Mouse (Mus musculus): ENCODE data around the gene Adsl. TPM values are rescaled to one million over a fixed set of nuclear protein-coding genes. Genes with fewer than 3 reads are reported as not detected.
"Not testable (repeated sequence)": the region's sequence is repeated elsewhere in the genome, so short reads cannot be mapped to it uniquely, and the experiment has no call there.

Gene Adsl
- 10 to 100 TPM; 24.9 to 31.5 TPM for total RNA-seq (2021)

- DNase-seq: peak; percentile 85 to 86
Observed at GRCm38 (mm10) chr15:80948145-80949135, at the start of gene Adsl. Adsl (plus strand) TSS chr15:80948490.

GRCm38 (mm10) chr15:80899806-80900205, 48.5 kb upstream of the Adsl start:
- no peak for DNase-seq

GRCm38 (mm10) chr15:80901806-80902513, 46.3 kb upstream of the Adsl start:
- DNase-seq: peak in 1 of 2 experiments; percentile 12

- DNase-seq: not testable (repeated sequence)
Observed at GRCm38 (mm10) chr15:80904776-80905175, 43.5 kb upstream of the Adsl start.

- no peak for DNase-seq
Observed at GRCm38 (mm10) chr15:80910183-80910582, 38.1 kb upstream of the Adsl start.

- DNase-seq: no peak
Observed at GRCm38 (mm10) chr15:80910790-80911531, 37.3 kb upstream of the Adsl start.

- DNase-seq: no peak
Observed at GRCm38 (mm10) chr15:80912175-80912574, 36.1 kb upstream of the Adsl start.

- DNase-seq: no peak
Observed at GRCm38 (mm10) chr15:80913803-80914202, 34.5 kb upstream of the Adsl start.

- DNase-seq: no peak
Observed at GRCm38 (mm10) chr15:80915850-80916249, 32.4 kb upstream of the Adsl start.

- DNase-seq: no peak
Observed at GRCm38 (mm10) chr15:80916621-80917020, 31.7 kb upstream of the Adsl start.

- no peak for DNase-seq
Observed at GRCm38 (mm10) chr15:80920346-80920745, 27.9 kb upstream of the Adsl start.

- no peak for DNase-seq
Observed at GRCm38 (mm10) chr15:80921781-80922180, 26.5 kb upstream of the Adsl start.

GRCm38 (mm10) chr15:80924211-80924610, 24.1 kb upstream of the Adsl start:
- DNase-seq: no peak

GRCm38 (mm10) chr15:80928811-80929355, 19.4 kb upstream of the Adsl start:
- no peak for DNase-seq

GRCm38 (mm10) chr15:80930048-80930571, 18.2 kb upstream of the Adsl start:
- no peak for DNase-seq

- not testable (repeated sequence) for DNase-seq
Observed at GRCm38 (mm10) chr15:80930676-80931320, 17.5 kb upstream of the Adsl start.

GRCm38 (mm10) chr15:80931345-80931960, 16.8 kb upstream of the Adsl start:
- DNase-seq: no peak

- no peak for DNase-seq
Observed at GRCm38 (mm10) chr15:80934841-80935240, 13.4 kb upstream of the Adsl start.

GRCm38 (mm10) chr15:80936686-80937085, 11.6 kb upstream of the Adsl start:
- DNase-seq: no peak

GRCm38 (mm10) chr15:80938615-80939014, 9.7 kb upstream of the Adsl start:
- DNase-seq: no peak

- DNase-seq: no peak
Observed at GRCm38 (mm10) chr15:80939401-80939800, 8.9 kb upstream of the Adsl start.

All from layer of hippocampus, postnatal 36 days (tissue).